Mouse (Mus musculus): ENCODE measurements around the gene Apip. TPM values are rescaled to one million over a fixed set of nuclear protein-coding genes. Genes with fewer than 3 reads are reported as not detected.

The Apip gene
- 10 to 100 TPM; 37.0 to 45.9 TPM for total RNA-seq (2021)
- long read RNA-seq, experiment 1, transcript Apip-201 (7 exons, 919 nt), result major isoform, 57 of 156 reads
- long read RNA-seq, experiment 1, partial matches to known transcripts, result 77 of 156 reads
- long read RNA-seq, experiment 1, other reads (novel, unspliced or antisense), result 22 of 156 reads
- long read RNA-seq, experiment 2, transcript Apip-201 (7 exons, 919 nt), result major isoform, 56 of 208 reads
- long read RNA-seq, experiment 2, partial matches to known transcripts, result 124 of 208 reads
- long read RNA-seq, experiment 2, other reads (novel, unspliced or antisense), result 28 of 208 reads

- peak; percentile 100 for DNase-seq
- intact Hi-C loops (cut with DNase I), result no loop called here
Observed at GRCm38 (mm10) chr2:103073219-103073982, at the start of gene Apip, which contains the start of gene Pdhx. Gene Apip (plus strand): TSS chr2:103073675. Gene Pdhx (minus strand): TSS chr2:103073513.

GRCm38 (mm10) chr2:103037831-103038230, 35.6 kb upstream of the Apip start:
- DNase-seq, result no peak
- intact Hi-C loops (cut with DNase I), result no loop called here

- intact Hi-C loops (cut with DNase I), result no loop called here
- DNase-seq, result no peak
Observed at GRCm38 (mm10) chr2:103040896-103041295, 32.6 kb upstream of the Apip start.

GRCm38 (mm10) chr2:103045286-103045685, 28.2 kb upstream of the Apip start:
- intact Hi-C loops (cut with DNase I), result no loop called here
- DNase-seq, result no peak

GRCm38 (mm10) chr2:103051937-103052893, 21.3 kb upstream of the Apip start:
- DNase-seq, result no peak
- intact Hi-C loops (cut with DNase I), result no loop called here

- DNase-seq, result no peak
- intact Hi-C loops (cut with DNase I), result no loop called here
Observed at GRCm38 (mm10) chr2:103055820-103056219, 17.7 kb upstream of the Apip start.

- no peak for DNase-seq
- intact Hi-C loops (cut with DNase I), result no loop called here
Observed at GRCm38 (mm10) chr2:103058266-103058665, 15.2 kb upstream of the Apip start.

- DNase-seq, result no peak
- intact Hi-C loops (cut with DNase I), result no loop called here
Observed at GRCm38 (mm10) chr2:103062865-103063264, 10.6 kb upstream of the Apip start.

- DNase-seq, result no peak
- intact Hi-C loops (cut with DNase I), result no loop called here
Observed at GRCm38 (mm10) chr2:103066683-103067551, 6.6 kb upstream of the Apip start.

GRCm38 (mm10) chr2:103067552-103068207, 5.8 kb upstream of the Apip start:
- intact Hi-C loops (cut with DNase I), result no loop called here
- no peak for DNase-seq

GRCm38 (mm10) chr2:103068602-103069001, 4.9 kb upstream of the Apip start:
- no peak for DNase-seq
- intact Hi-C loops (cut with DNase I), result no loop called here

- intact Hi-C loops (cut with DNase I), result no loop called here
- DNase-seq, result no peak
Observed at GRCm38 (mm10) chr2:103069752-103070405, 3.6 kb upstream of the Apip start.

GRCm38 (mm10) chr2:103070586-103070985, 2.9 kb upstream of the Apip start:
- intact Hi-C loops (cut with DNase I), result no loop called here
- DNase-seq, result no peak

- intact Hi-C loops (cut with DNase I), result loop anchor here (2.0 to 5.0 kb wide), 2 partner anchors 270 to 399 kb away; no protein-coding TSS in a partner anchor
- peak in 1 of 2 experiments; percentile 7 for DNase-seq
Observed at GRCm38 (mm10) chr2:103081117-103081516, 7.6 kb downstream of the Apip start.

- no peak for DNase-seq
- intact Hi-C loops (cut with DNase I), result loop anchor here (2.0 to 5.0 kb wide), 2 partner anchors 271 to 399 kb away; no protein-coding TSS in a partner anchor
Observed at GRCm38 (mm10) chr2:103081706-103082105, 8.2 kb downstream of the Apip start.

GRCm38 (mm10) chr2:103082853-103083252, 9.4 kb downstream of the Apip start:
- no peak for DNase-seq
- intact Hi-C loops (cut with DNase I), result loop anchor here (5.0 kb wide), 1 partner anchor 401 kb away; no protein-coding TSS in a partner anchor

- intact Hi-C loops (cut with DNase I), result loop anchor here (5.0 kb wide), 1 partner anchor 402 kb away; no protein-coding TSS in a partner anchor
- no peak for DNase-seq
Observed at GRCm38 (mm10) chr2:103084451-103084850, 11.0 kb downstream of the Apip start.

GRCm38 (mm10) chr2:103085633-103086032, 12.2 kb downstream of the Apip start:
- no peak for DNase-seq
- intact Hi-C loops (cut with DNase I), result loop anchor here (2.0 kb wide), 1 partner anchor 263 kb away; no protein-coding TSS in a partner anchor
